Mouse (Mus musculus): ENCODE data around the gene Cpm. TPM values are rescaled to one million over a fixed set of nuclear protein-coding genes. Genes with fewer than 3 reads are reported as not detected.
"Not testable (repeated sequence)": the region's sequence is repeated elsewhere in the genome, so short reads cannot be mapped to it uniquely, and the experiment has no call there.

Gene Cpm
- 10.5 and 11.8 TPM in 2 replicates for polyA plus RNA-seq (2012; rRNA removed)

- WGBS: 1% methylated on average over 73 of the region's 73 CpGs
- DNase-seq (ENCODE audit: low read depth, low spot score): no peak
Observed at GRCm38 (mm10) chr10:117629169-117629971, at the start of gene Cpm. Gene Cpm (plus strand): TSS chr10:117629500.

GRCm38 (mm10) chr10:117579771-117580284 is 49.5 kb upstream of the Cpm start:
- 76% methylated on average over 9 of the region's 9 CpGs for WGBS
- DNase-seq (ENCODE audit: low read depth, low spot score): no peak

DNA sequence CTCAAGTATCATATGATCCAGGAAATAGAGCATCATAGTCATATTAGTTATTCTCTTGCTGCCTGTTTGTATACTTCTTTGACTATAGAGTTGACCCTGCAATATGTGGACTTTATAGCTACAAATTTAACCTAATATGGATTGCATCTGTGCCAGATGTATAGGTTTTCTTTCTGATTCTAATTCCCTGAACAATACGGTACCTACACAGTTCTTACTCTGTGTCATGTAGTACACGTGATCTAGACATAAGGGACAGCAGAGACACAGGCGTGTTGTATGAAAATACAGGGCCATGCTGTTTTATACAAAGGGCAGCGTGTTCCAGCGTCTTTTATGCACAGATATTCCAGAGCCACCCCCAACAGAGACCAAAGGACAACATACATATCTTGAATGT is 48.9 kb upstream of the Cpm start:
- 91% methylated on average over 5 of the region's 5 CpGs for WGBS
- no peak for DNase-seq (ENCODE audit: low read depth, low spot score)

DNA sequence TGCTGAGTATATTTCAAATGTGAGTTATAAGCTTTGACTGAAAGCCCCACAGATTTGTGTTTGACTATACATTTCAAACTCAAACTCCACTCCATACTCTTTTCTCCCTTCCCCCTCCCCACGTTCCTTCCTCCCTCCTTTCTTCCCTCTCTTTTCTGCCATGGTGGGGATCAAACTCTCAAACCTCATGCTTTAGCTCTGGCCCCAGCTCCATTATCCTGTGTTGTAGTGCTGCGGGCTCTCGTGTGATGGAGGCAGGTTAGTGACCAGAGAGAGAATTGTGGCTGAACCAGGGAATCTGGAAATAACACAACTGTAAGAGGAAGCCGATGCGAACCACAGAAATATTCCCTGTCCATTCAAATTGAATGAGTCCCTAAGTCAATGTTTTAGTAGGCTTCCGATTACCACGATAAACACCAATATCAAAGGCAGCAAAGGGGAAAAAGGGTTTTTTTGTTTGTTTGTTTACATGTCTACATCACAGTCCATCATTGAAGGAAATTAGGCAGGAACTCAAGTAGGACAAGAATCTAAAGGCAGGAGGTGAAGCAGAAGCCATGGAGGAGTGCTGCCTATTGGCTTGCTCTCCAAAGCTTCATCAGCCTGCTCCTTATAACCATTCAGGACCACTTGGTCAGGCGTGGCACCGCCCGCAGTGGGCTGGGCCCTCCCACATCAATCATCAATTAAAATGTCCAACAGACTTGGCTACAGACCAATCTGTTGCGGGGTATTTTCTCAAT is 48.1 kb upstream of the Cpm start:
- no peak for DNase-seq (ENCODE audit: low read depth, low spot score)
- 90% methylated on average over 11 of the region's 11 CpGs for WGBS

DNA sequence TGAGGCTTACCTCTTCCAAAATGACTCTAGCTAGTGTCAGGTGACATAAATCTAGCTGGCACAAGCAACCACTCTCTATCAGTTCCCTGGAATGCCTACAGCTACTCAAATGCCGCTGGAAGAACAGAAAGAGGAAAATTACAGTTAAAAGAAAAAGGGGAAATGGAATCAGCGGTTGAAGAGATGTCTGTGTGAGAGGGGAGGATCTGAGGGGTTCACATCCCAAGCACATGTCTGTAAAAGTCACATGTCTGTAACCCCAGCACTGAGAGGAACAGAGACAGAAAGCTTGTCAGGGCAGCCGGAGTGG is 47.6 kb upstream of the Cpm start:
- DNase-seq (ENCODE audit: low read depth, low spot score): no peak
- 93% methylated on average over 3 of the region's 3 CpGs for WGBS

GRCm38 (mm10) chr10:117583155-117584061 is 45.9 kb upstream of the Cpm start:
- 72% methylated on average over 14 of the region's 14 CpGs for WGBS
- DNase-seq (ENCODE audit: low read depth, low spot score): no peak

GRCm38 (mm10) chr10:117584102-117584501 is 45.2 kb upstream of the Cpm start:
- no peak for DNase-seq (ENCODE audit: low read depth, low spot score)
- WGBS: 74% methylated on average over 3 of the region's 3 CpGs

DNA sequence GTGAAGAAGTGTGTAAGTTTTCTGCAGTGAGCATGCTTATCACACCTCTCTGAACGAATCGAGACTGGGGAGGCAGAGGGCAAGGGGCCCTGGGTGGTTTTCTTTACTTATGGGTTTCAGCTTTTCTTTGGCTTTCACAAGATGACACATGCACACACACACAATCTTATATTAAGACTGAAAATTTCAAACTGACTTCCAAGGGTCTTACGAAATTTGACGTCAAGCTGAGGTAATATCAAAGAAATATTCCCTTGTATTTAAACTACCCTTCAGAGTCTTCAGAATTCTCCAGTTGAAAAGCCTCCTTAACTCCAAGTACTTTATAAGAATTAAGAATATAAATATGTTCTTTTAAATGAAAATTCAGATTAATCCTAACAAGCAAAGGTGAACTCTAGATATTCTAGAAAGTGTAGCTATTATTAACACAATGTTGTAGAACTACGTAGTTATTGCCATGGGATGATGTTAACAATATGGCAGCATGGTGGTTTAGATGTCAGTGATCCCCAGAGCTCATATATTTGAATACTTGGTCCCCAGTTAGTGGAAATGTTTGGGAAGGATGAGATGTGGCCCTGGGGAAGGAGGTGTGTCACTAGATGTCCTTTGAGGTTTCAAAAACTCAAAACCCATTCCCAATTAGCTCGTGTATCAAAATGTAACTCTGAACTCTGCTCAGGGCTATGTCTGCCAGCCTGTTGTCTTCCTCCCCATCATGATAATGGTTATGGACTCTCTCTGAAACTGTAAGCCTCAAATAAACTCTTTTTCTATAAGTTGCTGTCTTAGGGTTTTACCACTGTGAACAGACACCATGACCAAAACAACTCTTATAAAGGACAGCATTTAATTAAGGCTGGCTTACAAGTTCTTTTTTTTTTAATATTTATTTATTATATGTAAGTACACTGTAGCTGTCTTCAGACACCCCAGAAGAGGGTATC is 44.5 kb upstream of the Cpm start:
- no peak for DNase-seq (ENCODE audit: low read depth, low spot score)
- WGBS: 91% methylated on average over 6 of the region's 6 CpGs

DNA sequence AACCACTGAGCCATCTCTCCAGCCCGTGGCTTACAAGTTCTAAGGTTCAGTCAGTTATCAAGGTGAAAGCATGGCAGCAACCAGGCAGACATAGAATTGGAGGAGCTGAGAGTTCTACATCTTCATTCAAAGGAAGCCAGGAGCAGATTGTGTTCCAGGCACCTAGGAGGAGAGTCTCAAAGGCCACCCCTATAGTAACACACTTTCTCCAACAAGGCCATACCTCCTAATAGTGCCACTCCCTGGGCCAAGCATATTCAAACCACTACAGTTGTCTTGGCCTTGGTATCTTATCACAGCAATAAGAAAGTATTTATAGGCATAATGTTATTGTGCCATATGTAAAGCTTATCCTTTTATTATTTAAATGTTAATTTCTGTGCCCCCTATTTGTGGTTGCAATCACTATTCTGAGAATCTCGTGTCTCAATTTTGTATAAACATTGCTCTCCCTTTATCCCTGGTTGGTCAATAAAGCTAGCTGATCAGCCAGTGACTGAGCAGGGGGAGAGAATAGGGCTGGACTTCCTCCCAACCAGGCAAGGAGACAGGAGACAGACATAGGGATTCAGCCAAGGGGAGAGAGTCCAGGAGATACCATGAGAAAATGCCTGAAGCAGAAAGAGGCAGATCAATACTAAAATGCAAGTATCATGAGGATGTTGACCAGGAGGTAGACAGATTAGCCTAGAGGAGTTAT is 43.5 kb upstream of the Cpm start:
- 72% methylated on average over 2 of the region's 2 CpGs for WGBS
- DNase-seq (ENCODE audit: low read depth, low spot score): no peak

DNA sequence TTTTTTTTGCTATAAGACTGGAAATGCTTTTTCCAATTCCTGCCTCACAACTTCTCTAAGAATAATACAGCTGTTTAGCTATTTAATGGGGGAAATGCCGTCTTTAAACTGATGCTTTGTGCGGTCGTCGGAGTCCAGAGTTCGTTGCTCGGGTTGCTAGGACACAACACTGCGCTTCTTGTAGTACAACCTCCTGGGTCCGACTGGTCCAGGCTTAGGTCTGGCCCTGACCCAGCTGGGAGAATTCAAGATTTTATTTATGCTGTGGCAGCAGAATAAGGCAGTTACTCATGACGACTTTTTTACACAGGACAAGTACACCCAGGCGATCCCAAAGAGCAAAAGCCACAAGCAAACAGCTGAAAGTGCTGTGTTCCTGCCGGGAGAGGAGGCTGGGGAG is 42.4 kb upstream of the Cpm start:
- 53% methylated on average over 11 of the region's 11 CpGs for WGBS

GRCm38 (mm10) chr10:117587335-117587734 is 42.0 kb upstream of the Cpm start:
- 86% methylated on average over 10 of the region's 10 CpGs for WGBS
- no peak for DNase-seq (ENCODE audit: low read depth, low spot score)

More for the DNA sequence above, 42.4 kb upstream of the Cpm start:
- DNase-seq (ENCODE audit: low read depth, low spot score): no peak

GRCm38 (mm10) chr10:117588416-117589143 is 40.7 kb upstream of the Cpm start:
- 83% methylated on average over 11 of the region's 11 CpGs for WGBS
- not testable (repeated sequence) for DNase-seq (ENCODE audit: low read depth, low spot score)

GRCm38 (mm10) chr10:117589144-117589940 is 40.0 kb upstream of the Cpm start:
- 85% methylated on average over 8 of the region's 8 CpGs for WGBS
- DNase-seq (ENCODE audit: low read depth, low spot score): no peak

- no peak for DNase-seq (ENCODE audit: low read depth, low spot score)
- WGBS: 80% methylated on average over 13 of the region's 13 CpGs
Observed at GRCm38 (mm10) chr10:117590331-117591301, 38.7 kb upstream of the Cpm start.

DNA sequence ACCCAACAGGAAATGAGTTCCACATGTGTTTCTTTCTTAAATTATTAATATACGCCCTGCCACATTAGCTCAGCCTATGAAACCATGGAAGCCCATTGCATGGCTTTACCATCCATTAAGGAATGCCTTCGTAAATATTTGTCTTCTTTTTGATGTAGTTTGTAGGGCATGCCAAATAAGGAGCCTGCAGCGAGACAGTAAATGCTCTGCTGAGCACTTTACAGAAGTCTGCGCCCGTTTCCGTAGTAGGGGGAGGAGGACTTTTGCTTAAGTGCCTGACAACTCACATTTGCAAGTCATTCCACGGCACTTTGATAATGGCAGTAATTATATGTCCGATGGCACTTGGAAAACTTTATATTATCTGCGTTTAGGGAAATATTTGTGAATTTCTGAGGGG is 37.5 kb upstream of the Cpm start:
- WGBS: 46% methylated on average over 9 of the region's 9 CpGs
- DNase-seq (ENCODE audit: low read depth, low spot score): no peak
